Mouse (Mus musculus): ENCODE data around the gene Ptk7.

The Ptk7 gene

DNA sequence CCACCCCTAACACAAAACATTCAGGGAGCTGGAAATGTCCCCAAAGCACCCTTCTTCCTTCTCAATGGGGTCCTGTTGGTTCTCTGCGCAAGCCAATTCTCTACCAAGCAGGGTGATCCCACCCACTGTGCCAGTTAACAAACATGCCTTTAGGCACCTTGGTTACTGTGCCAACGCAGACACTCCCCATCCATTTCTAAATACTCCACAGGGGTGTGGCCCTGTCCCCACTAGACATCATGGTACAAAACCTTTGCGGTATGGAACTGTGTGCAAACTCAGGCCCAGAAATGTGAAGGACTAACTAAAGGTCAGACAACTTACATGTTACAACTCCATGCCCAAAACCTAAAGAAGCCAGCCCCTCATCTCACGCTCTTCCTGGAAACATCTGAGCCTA is 36.2 kb downstream of the Ptk7 start:
- no peaks in the 10 kb centered on the region for H3K9me3 ChIP-seq (ENCODE audit: low read length)
- peaks cover 65% of the 10 kb centered on the region for H3K4me1 ChIP-seq (replicated peaks; ENCODE audit: low read depth, low read length)
- H3K36me3 ChIP-seq (ENCODE audit: insufficient read depth, low read length): peaks cover 33% of the 10 kb centered on the region
- H3K4me3 ChIP-seq (replicated peaks; ENCODE audit: low read length): no peak overlapping the region
- H3K27me3 ChIP-seq (ENCODE audit: insufficient read depth, low read length): no peaks in the 10 kb centered on the region
- TF ChIP-seq NANOG (IDR thresholded peaks at IDR 0.05; ENCODE audit: borderline replicate concordance, low read length) (no peak), CTCF (conservative IDR thresholded peaks at IDR 0.05; ENCODE audit: low read length) (no peak), POU5F1 (IDR thresholded peaks at IDR 0.05; ENCODE audit: borderline replicate concordance, low read length) (no peak)

DNA sequence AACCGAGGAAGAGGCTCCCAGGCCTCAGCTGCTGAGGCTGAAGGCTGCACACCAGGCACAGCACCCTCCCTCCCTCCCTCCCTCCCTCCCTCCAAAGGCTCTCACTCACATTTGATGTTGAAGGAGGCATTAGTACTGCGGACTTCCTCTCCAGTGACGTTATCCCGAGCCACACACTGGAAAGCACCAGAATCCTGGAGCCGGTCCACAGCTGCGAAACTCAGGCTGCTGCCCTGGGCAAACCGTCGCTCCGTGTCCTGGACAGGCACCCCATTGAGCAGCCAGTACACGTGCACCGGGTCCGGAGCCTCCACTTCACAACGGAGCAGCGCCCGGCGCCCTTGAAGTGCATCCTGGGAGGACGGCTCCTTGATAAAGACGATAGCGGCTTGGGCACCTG is 37.9 kb downstream of the Ptk7 start:
- TF ChIP-seq CTCF (conservative IDR thresholded peaks at IDR 0.05; ENCODE audit: low read length) (no peak), NANOG (IDR thresholded peaks at IDR 0.05; ENCODE audit: borderline replicate concordance, low read length) (no peak), POU5F1 (IDR thresholded peaks at IDR 0.05; ENCODE audit: borderline replicate concordance, low read length) (no peak)
- Histone ChIP-seq H3K9me3 (ENCODE audit: low read length) (no peaks in the 10 kb centered on the region), H3K4me3 (replicated peaks; ENCODE audit: low read length) (0 out of 2 replicates have a peak overlapping the region, but pooled peaks have one; percentile 32), H3K27me3 (ENCODE audit: insufficient read depth, low read length) (no peaks in the 10 kb centered on the region), H3K36me3 (ENCODE audit: insufficient read depth, low read length) (peaks cover 44% of the 10 kb centered on the region), H3K4me1 (replicated peaks; ENCODE audit: low read depth, low read length) (peaks cover 48% of the 10 kb centered on the region)

DNA sequence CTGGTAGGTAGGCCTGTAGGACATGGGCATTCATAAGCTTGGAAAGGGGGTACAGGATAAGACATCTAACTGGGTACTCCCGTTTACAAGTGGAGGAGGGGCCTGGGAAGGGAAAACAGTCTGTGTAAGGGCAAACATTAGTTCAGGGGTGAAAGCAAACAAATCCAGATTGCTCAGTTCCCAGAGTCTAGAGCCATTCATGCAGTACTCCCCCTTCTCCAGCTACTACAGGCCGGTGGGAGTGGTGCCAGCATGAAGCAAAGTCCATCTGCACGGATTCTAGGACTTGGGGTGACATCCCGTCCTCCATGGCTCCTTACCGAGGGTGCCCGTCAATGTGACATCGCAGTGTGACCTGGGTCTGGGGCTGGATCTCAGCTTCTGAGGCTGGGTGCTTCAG is 38.9 kb downstream of the Ptk7 start:
- no peaks in the 10 kb centered on the region for H3K9me3 ChIP-seq (ENCODE audit: low read length)
- no peak overlapping the region for H3K4me3 ChIP-seq (replicated peaks; ENCODE audit: low read length)
- TF ChIP-seq POU5F1 (IDR thresholded peaks at IDR 0.05; ENCODE audit: borderline replicate concordance, low read length) (no peak), NANOG (IDR thresholded peaks at IDR 0.05; ENCODE audit: borderline replicate concordance, low read length) (no peak), CTCF (conservative IDR thresholded peaks at IDR 0.05; ENCODE audit: low read length) (no peak)
- H3K4me1 ChIP-seq (replicated peaks; ENCODE audit: low read depth, low read length): peaks cover 53% of the 10 kb centered on the region
- peaks cover 53% of the 10 kb centered on the region for H3K36me3 ChIP-seq (ENCODE audit: insufficient read depth, low read length)
- no peaks in the 10 kb centered on the region for H3K27me3 ChIP-seq (ENCODE audit: insufficient read depth, low read length)

DNA sequence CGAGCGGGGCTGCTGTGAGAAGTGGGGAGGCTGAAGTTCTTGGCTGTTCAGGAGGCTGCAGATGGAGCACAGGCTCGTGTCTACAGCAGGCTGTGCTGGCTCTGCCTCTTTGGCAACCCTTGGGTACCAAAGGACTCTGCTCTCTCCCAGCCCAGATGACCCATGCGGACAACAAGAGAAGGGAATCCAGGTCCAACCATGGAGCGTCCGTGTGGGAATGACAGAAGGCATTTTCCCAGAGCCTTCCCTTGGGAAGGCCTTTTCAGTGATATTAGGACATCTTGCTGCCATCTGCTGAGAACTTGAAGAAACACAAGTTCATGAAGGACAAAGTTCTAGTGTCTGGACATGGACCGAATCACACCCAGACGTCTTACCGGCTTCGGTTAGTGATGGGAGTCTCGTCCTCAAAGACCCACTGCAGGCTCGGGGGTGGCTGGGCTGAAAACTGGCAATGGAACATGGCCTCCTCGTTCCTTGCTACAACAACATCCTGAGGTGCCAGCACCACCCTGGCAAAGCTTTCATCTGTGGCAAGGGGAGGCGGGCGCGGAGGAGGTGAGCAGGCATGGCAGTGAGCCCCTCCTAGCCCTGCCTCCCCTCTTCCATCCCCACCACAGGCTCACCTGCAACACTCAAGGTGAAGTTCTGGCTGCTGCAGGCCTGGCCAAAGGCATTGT is 39.5 kb downstream of the Ptk7 start:
- H3K9me3 ChIP-seq (ENCODE audit: low read length): no peaks in the 10 kb centered on the region
- H3K27me3 ChIP-seq (ENCODE audit: insufficient read depth, low read length): no peaks in the 10 kb centered on the region
- peaks cover 53% of the 10 kb centered on the region for H3K36me3 ChIP-seq (ENCODE audit: insufficient read depth, low read length)
- H3K4me3 ChIP-seq (replicated peaks; ENCODE audit: low read length): no peak overlapping the region
- H3K4me1 ChIP-seq (replicated peaks; ENCODE audit: low read depth, low read length): peaks cover 51% of the 10 kb centered on the region
- TF ChIP-seq CTCF (conservative IDR thresholded peaks at IDR 0.05; ENCODE audit: low read length): no peak
- TF ChIP-seq POU5F1 (IDR thresholded peaks at IDR 0.05; ENCODE audit: borderline replicate concordance, low read length): no peak
- TF ChIP-seq NANOG (IDR thresholded peaks at IDR 0.05; ENCODE audit: borderline replicate concordance, low read length): no peak

DNA sequence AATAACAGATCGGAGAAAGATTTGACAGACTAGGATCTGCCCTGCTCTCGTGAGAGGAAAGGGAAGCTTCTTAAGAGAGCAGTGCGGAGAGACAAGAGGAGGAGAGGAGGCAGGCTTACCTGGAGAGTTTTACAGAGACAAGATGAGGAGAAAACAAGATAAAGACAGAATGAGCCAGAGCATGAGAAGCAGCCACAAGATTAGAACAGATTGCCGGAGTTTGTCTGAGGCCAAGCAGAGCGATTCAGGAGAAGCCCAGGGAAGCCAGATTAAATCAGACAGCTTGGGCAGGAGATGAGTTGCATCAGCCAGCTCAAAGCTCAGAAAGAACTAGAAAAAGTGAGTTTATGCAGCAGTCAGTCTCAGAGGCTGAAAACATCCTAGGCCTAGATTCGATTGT is 40.4 kb downstream of the Ptk7 start:
- Histone ChIP-seq H3K4me1 (replicated peaks; ENCODE audit: low read depth, low read length) (peaks cover 45% of the 10 kb centered on the region), H3K27me3 (ENCODE audit: insufficient read depth, low read length) (no peaks in the 10 kb centered on the region), H3K4me3 (replicated peaks; ENCODE audit: low read length) (no peak overlapping the region), H3K36me3 (ENCODE audit: insufficient read depth, low read length) (peaks cover 53% of the 10 kb centered on the region), H3K9me3 (ENCODE audit: low read length) (no peaks in the 10 kb centered on the region)
- TF ChIP-seq POU5F1 (IDR thresholded peaks at IDR 0.05; ENCODE audit: borderline replicate concordance, low read length): no peak
- TF ChIP-seq CTCF (conservative IDR thresholded peaks at IDR 0.05; ENCODE audit: low read length): no peak
- TF ChIP-seq NANOG (IDR thresholded peaks at IDR 0.05; ENCODE audit: borderline replicate concordance, low read length): no peak

DNA sequence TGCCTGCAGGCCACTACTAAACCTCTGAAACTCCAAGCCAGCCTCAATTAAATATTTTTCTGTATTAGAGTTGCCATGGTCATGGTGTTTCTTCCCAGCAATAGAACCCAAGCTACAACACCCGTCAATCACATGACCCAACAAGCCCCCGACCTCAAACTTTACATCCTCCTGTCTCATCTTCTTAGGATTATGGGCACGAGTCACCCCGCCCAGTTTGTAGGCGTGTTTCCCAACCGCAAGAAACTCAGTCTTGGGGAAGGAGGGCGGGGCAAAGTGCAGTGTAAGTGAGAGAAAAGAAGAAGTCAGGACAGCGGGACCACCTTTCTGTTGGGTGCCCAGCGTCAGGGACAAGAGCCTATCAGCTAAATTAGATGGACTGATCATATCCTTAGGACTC is 41.1 kb downstream of the Ptk7 start:
- Histone ChIP-seq H3K27me3 (ENCODE audit: insufficient read depth, low read length) (no peaks in the 10 kb centered on the region), H3K4me3 (replicated peaks; ENCODE audit: low read length) (no peak overlapping the region), H3K4me1 (replicated peaks; ENCODE audit: low read depth, low read length) (peaks cover 38% of the 10 kb centered on the region), H3K36me3 (ENCODE audit: insufficient read depth, low read length) (peaks cover 53% of the 10 kb centered on the region), H3K9me3 (ENCODE audit: low read length) (no peaks in the 10 kb centered on the region)
- TF ChIP-seq NANOG (IDR thresholded peaks at IDR 0.05; ENCODE audit: borderline replicate concordance, low read length) (no peak), CTCF (conservative IDR thresholded peaks at IDR 0.05; ENCODE audit: low read length) (no peak), POU5F1 (IDR thresholded peaks at IDR 0.05; ENCODE audit: borderline replicate concordance, low read length) (no peak)

DNA sequence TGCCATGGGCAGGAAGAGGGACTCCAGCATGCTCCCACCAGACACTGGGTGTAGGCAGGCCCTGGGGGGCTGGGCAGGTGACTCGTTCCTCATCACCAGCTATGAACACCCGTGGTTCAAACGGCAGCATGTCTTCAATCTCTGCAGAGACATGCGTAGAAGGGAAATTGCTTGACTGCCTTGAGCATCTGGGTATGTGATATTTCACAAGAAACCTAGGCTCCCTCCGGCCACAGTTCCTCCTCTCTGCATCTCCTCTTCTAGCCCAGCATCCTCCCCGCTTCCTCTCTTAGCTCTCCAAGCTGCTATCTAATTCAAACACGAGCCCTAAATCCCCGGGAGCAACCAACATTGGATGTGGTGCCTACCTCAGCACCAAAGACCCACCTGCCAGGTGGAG is 43.0 kb downstream of the Ptk7 start:
- TF ChIP-seq CTCF (conservative IDR thresholded peaks at IDR 0.05; ENCODE audit: low read length) (no peak), POU5F1 (IDR thresholded peaks at IDR 0.05; ENCODE audit: borderline replicate concordance, low read length) (no peak), NANOG (IDR thresholded peaks at IDR 0.05; ENCODE audit: borderline replicate concordance, low read length) (no peak)
- no peaks in the 10 kb centered on the region for H3K9me3 ChIP-seq (ENCODE audit: low read length)

DNA sequence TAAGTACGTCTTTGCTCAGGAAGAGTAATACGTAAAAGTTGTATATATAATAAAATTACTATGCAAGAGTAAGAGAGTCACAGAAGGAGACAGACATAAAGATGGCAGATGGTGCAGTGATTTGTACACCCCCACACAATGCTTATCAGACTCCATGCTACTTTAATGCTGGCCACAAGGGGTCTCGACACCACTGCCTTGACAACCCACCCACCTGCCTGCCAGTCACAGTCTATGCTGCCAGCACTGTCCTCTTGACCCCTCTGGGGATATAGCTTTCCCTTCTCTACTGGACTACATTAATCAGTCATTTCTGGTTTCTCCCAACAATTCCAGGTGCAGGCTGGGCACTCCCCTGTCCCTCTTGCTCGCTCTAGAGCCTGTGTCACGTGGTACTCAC is 50.7 kb downstream of the Ptk7 start:
- Histone ChIP-seq H3K36me3 (ENCODE audit: insufficient read depth, low read length) (peaks cover 75% of the 10 kb centered on the region), H3K4me3 (replicated peaks; ENCODE audit: low read length) (no peak overlapping the region), H3K9me3 (ENCODE audit: low read length) (no peaks in the 10 kb centered on the region), H3K4me1 (replicated peaks; ENCODE audit: low read depth, low read length) (peaks cover 14% of the 10 kb centered on the region; the same call in 1 of the 2 replicates), H3K27me3 (ENCODE audit: insufficient read depth, low read length) (no peaks in the 10 kb centered on the region)
- TF ChIP-seq NANOG (IDR thresholded peaks at IDR 0.05; ENCODE audit: borderline replicate concordance, low read length) (no peak), CTCF (conservative IDR thresholded peaks at IDR 0.05; ENCODE audit: low read length) (peak; percentile 22; the same call in 1 of the 2 replicates)

More for the DNA sequence above, 43.0 kb downstream of the Ptk7 start:
- H3K4me1 ChIP-seq (replicated peaks; ENCODE audit: low read depth, low read length): peaks cover 21% of the 10 kb centered on the region
- H3K4me3 ChIP-seq (replicated peaks; ENCODE audit: low read length): no peak overlapping the region
- H3K36me3 ChIP-seq (ENCODE audit: insufficient read depth, low read length): peaks cover 67% of the 10 kb centered on the region
- no peaks in the 10 kb centered on the region for H3K27me3 ChIP-seq (ENCODE audit: insufficient read depth, low read length)

DNA sequence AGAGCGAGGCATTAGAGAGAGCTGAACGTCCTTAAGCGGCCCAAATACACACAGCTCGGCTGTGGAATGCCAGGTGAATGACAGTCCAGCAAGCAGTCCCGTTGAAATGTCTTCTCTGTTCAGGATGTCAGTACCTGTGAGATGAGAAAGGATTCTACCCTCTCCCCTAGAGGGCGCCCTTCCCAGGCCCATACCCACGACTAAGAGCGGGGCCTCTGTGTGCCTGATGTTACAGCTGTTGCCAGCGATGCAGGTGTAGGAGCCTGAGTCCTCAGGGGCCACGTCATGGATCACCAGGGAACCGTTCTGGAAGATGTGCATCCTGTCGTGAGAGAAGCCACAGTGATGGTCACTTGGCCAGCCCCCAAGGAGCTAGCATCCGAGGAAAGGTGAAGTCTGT is 53.2 kb downstream of the Ptk7 start:
- H3K9me3 ChIP-seq (ENCODE audit: low read length): no peaks in the 10 kb centered on the region
- H3K4me3 ChIP-seq (replicated peaks; ENCODE audit: low read length): no peak overlapping the region
- peaks cover 82% of the 10 kb centered on the region for H3K36me3 ChIP-seq (ENCODE audit: insufficient read depth, low read length)
- peak; percentile 57 for TF ChIP-seq CTCF (conservative IDR thresholded peaks at IDR 0.05; ENCODE audit: low read length)
- TF ChIP-seq NANOG (IDR thresholded peaks at IDR 0.05; ENCODE audit: borderline replicate concordance, low read length): no peak
- no peak for TF ChIP-seq POU5F1 (IDR thresholded peaks at IDR 0.05; ENCODE audit: borderline replicate concordance, low read length)
- H3K27me3 ChIP-seq (ENCODE audit: insufficient read depth, low read length): no peaks in the 10 kb centered on the region
- peaks cover 25% of the 10 kb centered on the region for H3K4me1 ChIP-seq (replicated peaks; ENCODE audit: low read depth, low read length)
